Mouse (Mus musculus) spleen, postnatal 0 days (tissue): Measurements from ENCODE around the gene Sf3b4. TPM values are rescaled to one million over a fixed set of nuclear protein-coding genes. Genes with fewer than 3 reads are reported as not detected.

Experiments
- polyA plus RNA-seq: library from polyadenylated mRNA; unstranded; fragments of >200 nt; fragmentation: Nextera tagmentation; extraction: Ambion mirVana; gene quantifications from 2 replicates; pipeline ENCODE4 v1.2.1, GENCODE M21; 2015

Gene Sf3b4
- 77.0 and 80.7 TPM in 2 replicates for polyA plus RNA-seq

DNA sequence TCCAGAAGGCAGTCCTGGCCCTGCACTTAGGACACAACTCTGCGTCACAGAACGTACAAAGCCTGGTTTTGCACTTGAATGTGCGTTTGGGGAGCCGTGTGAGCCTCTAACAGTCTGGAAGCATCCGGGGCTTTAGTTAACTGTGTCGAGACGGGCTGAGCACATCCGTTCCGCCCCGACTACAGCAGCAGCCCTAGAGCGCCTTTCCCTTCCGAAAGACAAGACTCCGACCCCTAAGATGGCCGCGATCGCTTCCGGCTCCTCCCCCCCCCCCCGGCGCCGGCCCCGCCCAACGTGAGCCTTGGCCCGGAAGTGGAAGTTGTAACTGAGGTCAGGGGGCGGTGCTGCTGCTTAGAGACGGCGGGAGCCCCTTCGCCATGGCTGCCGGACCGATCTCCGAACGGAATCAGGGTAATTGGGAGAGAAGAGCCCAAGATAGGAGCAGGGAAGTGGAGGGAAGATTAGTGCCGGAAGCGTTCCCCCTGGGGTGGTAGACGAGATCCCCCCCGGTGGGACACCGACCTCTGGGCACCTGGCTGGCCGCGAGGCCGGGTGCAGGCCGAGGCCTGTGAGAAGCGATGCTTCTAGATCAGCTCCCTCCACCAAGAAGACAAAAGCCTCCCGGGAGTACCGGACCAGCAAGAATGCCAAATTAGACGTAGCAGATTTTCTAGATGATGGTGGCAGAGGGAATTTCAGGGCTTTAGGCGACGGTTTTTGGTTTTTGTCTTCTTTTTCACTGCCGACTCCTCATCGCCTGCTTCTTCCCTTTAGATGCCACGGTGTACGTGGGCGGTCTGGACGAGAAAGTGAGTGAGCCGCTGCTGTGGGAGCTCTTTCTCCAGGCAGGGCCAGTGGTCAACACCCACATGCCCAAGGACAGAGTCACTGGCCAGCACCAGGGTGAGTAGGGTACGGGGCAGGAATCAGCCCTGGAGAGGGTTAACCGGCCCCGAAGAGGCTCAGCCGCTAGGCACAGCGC is at the start of gene Sf3b4:
Gene Sf3b4, plus strand, starts transcription at position 136 of the 982 bp plus-strand sequence.

DNA sequence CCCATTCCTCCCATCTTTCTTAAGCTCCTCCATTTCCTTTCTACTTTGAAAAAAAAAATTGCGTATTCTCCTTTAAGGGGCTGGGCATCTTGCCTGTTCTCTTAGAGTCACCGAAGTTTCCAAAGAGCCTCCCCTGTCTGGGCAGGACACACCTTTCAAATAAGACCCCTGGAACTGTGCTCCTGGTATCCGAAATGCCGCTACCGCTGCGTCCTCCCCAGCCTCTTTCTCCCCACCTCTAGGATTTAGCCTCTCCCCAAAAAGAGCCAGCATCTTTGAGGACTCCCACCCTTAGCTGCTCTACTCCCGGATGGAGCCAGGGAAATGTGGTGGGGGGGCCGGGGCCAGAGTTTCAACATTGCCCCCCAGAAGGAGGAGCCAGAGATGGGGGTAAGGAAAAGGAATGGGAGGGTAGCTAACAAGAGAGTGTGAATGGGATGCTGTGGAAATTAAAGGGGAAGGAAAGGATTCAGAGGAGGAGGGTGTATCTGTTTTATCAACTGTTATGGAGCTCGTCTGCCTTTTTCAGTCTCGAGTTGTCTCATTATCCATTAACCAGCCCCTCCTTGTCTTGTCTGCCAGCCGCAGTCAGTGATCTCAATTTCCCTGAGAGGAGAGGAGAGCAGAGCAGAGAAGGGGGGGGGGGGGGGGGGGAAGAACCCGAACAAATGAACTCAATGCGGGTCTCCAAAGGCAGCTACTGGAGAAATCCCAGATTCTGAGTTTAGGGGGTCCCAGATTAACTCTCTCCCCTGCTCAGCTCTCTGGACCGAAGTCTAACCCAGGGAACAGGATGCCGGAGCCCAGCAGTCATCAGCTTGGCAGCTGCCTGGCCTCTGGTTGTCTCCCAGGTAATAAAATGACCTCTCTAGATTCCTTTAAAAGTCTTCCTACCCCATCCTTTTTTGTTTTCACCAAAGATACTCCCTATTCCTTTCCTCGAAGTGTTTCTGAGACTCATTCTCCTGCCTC is 10.0 kb upstream of the Sf3b4 start, which contains the start of gene Mtmr11:
Gene Mtmr11, plus strand, starts transcription at position 136 of the 972 bp plus-strand sequence.

DNA sequence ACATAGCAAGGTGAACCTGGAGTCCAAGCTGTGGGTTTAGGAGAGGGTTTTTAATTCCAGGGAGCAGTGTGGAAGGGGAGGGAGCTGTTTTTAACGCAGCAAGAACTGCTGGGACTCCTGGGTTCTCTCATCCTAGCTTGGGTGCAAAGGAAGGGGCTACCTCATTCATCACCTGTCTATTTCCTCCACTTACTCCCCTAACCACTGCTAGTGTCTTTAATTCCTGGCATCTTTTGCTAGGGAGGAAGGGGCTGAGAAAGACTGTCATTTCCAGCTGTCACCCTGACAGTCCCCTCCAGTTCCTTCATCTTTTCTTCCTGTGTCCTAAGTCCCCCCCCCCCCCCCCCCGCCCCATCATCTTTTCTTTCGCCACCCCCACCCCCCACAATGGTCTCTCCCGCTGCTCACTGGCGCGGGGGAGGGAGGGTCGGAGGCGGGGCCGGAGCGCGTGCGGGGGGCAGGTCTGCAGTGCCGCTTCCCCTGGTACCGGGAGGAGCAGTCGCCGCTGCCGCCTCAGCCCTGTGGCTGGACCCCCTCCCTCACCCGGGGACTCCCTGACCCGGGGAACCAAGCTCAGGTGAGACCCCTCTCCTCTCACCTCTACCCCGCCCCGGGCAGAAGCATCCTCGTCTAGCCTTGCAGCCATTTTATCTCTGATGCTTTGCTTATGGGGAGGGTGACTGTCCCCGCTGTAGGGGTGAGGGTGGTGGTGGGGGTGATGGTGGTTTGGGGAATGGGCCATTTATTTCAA is 8.8 kb downstream of the Sf3b4 start, which contains the start of gene Sv2a:
Gene Sv2a, plus strand, starts transcription at position 425 of the 751 bp plus-strand sequence.

DNA sequence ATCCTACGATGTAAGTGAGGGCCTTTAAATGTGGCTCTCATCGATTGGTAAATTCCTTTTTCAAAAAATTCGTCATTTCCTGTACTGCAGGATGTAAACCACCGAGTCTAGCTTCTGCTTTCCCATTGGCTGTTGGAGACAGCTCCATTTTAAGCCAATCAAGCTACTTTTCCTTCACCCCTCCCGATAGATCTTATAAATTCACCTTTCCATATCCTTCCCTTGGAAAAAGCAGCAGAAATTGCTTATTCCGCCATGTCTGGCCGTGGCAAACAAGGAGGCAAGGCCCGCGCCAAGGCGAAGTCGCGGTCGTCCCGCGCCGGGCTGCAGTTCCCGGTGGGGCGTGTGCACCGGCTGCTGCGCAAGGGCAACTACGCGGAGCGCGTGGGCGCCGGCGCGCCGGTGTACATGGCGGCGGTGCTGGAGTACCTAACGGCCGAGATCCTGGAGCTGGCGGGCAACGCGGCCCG is 47.6 kb downstream of the Sf3b4 start, which contains the start of the genes Bola1 and Hist2h2ab:
Gene Bola1, minus strand, starts transcription at position 49 of the 470 bp plus-strand sequence.
Gene Hist2h2ab, plus strand, starts transcription at position 205 of the 470 bp plus-strand sequence.

DNA sequence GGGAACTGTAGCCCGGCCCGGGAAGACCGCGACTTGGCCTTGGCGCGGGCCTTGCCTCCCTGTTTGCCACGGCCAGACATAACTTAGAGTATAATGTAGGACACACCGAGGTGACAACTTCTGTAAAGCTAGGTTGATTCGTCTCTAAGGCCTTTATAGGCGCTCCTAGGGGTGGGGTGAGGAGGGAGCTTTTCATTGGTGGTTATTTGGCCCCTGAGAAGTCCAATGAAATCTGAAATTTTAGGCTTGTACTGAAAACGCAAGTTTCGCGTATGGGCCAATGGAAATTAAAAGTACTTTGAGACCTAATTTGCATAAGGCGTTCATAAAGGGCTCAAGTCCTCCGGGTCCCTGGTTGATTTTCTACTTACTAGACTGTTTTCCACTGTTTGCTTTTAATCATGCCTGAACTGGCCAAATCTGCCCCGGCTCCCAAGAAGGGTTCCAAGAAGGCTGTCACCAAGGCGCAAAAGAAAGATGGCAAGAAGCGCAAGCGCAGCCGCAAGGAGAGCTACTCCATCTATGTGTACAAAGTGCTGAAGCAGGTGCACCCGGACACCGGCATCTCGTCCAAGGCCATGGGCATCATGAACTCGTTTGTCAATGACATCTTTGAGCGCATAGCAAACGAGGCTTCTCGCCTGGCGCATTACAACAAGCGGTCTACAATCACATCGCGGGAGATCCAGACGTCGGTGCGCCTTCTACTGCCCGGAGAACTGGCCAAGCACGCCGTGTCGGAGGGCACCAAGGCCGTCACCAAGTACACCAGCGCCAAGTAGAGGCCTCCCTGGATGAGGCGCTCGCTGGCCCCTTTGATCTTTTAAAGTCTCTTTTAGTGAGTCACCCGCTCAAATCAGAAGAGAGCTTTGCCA is 48.9 kb downstream of the Sf3b4 start, which contains the start of the genes Hist2h2ac and Hist2h2be:
Gene Hist2h2ac, minus strand, starts transcription at position 116 of the 875 bp plus-strand sequence.
Gene Hist2h2be, plus strand, starts transcription at position 355 of the 875 bp plus-strand sequence.

Other genes with a start within 250 kb of the Sf3b4 start
- 238 and 265 TPM in 2 replicates for gene Anp32e, start 243.1 kb upstream of the Sf3b4 start, polyA plus RNA-seq
- 16.2 and 21.1 TPM in 2 replicates for gene Plekho1, start 176.3 kb upstream of the Sf3b4 start, polyA plus RNA-seq
- 23.9 and 26.4 TPM in 2 replicates for gene Vps45, start 113.9 kb upstream of the Sf3b4 start, polyA plus RNA-seq
- gene Otud7b, start 67.8 kb upstream of the Sf3b4 start, polyA plus RNA-seq: 11.7 and 13.6 TPM in 2 replicates
- 3.3 and 5.4 TPM in 2 replicates for gene Mtmr11, start 10.3 kb upstream of the Sf3b4 start, polyA plus RNA-seq
- 0.94 and 1.4 TPM in 2 replicates for gene Sv2a, start 8.8 kb downstream of the Sf3b4 start, polyA plus RNA-seq
- 63.3 and 67.3 TPM in 2 replicates for gene Bola1, start 47.4 kb downstream of the Sf3b4 start, polyA plus RNA-seq
- gene Hist2h2ab, start 47.5 kb downstream of the Sf3b4 start, polyA plus RNA-seq: 1.0 TPM in 1 of 2 replicates, not detected in the other
- gene Hist2h2ac, start 48.5 kb downstream of the Sf3b4 start, polyA plus RNA-seq: 26.4 and 35.3 TPM in 2 replicates
- gene Hist2h2be, start 48.8 kb downstream of the Sf3b4 start, polyA plus RNA-seq: 5.3 and 7.1 TPM in 2 replicates
- 23.0 and 25.0 TPM in 2 replicates for gene Hist2h3c2, start 66.8 kb downstream of the Sf3b4 start, polyA plus RNA-seq
- gene Hist2h2aa2, start 67.9 kb downstream of the Sf3b4 start, polyA plus RNA-seq: 186 and 191 TPM in 2 replicates
- gene Hist2h2aa1, start 73.2 kb downstream of the Sf3b4 start, polyA plus RNA-seq: 81.9 and 88.4 TPM in 2 replicates
- 1.7 and 4.4 TPM in 2 replicates for gene Hist2h3c1, start 74.4 kb downstream of the Sf3b4 start, polyA plus RNA-seq
- gene Hist2h4, start 91.0 kb downstream of the Sf3b4 start, polyA plus RNA-seq: 105 and 133 TPM in 2 replicates
- 216 and 277 TPM in 2 replicates for gene Hist2h3b, start 96.3 kb downstream of the Sf3b4 start, polyA plus RNA-seq
- 27.1 and 37.8 TPM in 2 replicates for gene Hist2h2bb, start 97.4 kb downstream of the Sf3b4 start, polyA plus RNA-seq
- gene Fcgr1, start 121.6 kb downstream of the Sf3b4 start, polyA plus RNA-seq: 4.8 and 7.0 TPM in 2 replicates